Mouse (Mus musculus): ENCODE data around the gene Ehbp1. TPM values are rescaled to one million over a fixed set of nuclear protein-coding genes. Genes with fewer than 3 reads are reported as not detected.

The Ehbp1 gene
- total RNA-seq, 1 experiment from 2014 or later = 11.9 TPM

GRCm38 (mm10) chr11:22000316-22001076 lies 341.6 kb downstream of the Ehbp1 start:
- no peak for ATAC-seq (replicated peaks in 1 of 2; ENCODE audit: insufficient read depth in 1 of 2, low FRiP score in 2 of 2, low TSS enrichment in 1 of 2, low read depth in 1 of 2, poor library complexity in 2 of 2, severe bottlenecking in 2 of 2)

- no peak for ATAC-seq (replicated peaks in 1 of 2; ENCODE audit: insufficient read depth in 1 of 2, low FRiP score in 2 of 2, low TSS enrichment in 1 of 2, low read depth in 1 of 2, poor library complexity in 2 of 2, severe bottlenecking in 2 of 2)
Observed at GRCm38 (mm10) chr11:21999396-22000315, 342.4 kb downstream of the Ehbp1 start.

- ATAC-seq (replicated peaks in 1 of 2; ENCODE audit: insufficient read depth in 1 of 2, low FRiP score in 2 of 2, low TSS enrichment in 1 of 2, low read depth in 1 of 2, poor library complexity in 2 of 2, severe bottlenecking in 2 of 2) = no peak
Observed at GRCm38 (mm10) chr11:21998141-21999047, 343.7 kb downstream of the Ehbp1 start.

GRCm38 (mm10) chr11:21997561-21998140 lies 344.4 kb downstream of the Ehbp1 start:
- ATAC-seq (replicated peaks in 1 of 2; ENCODE audit: insufficient read depth in 1 of 2, low FRiP score in 2 of 2, low TSS enrichment in 1 of 2, low read depth in 1 of 2, poor library complexity in 2 of 2, severe bottlenecking in 2 of 2) = no peak

- no peak for ATAC-seq (replicated peaks in 1 of 2; ENCODE audit: insufficient read depth in 1 of 2, low FRiP score in 2 of 2, low TSS enrichment in 1 of 2, low read depth in 1 of 2, poor library complexity in 2 of 2, severe bottlenecking in 2 of 2)
Observed at GRCm38 (mm10) chr11:21996661-21997560, 345.2 kb downstream of the Ehbp1 start.

- no peak for ATAC-seq (replicated peaks in 1 of 2; ENCODE audit: insufficient read depth in 1 of 2, low FRiP score in 2 of 2, low TSS enrichment in 1 of 2, low read depth in 1 of 2, poor library complexity in 2 of 2, severe bottlenecking in 2 of 2)
Observed at GRCm38 (mm10) chr11:21996325-21996647, 345.8 kb downstream of the Ehbp1 start.

- ATAC-seq (replicated peaks in 1 of 2; ENCODE audit: insufficient read depth in 1 of 2, low FRiP score in 2 of 2, low TSS enrichment in 1 of 2, low read depth in 1 of 2, poor library complexity in 2 of 2, severe bottlenecking in 2 of 2) = no peak
Observed at GRCm38 (mm10) chr11:21995534-21996324, 346.4 kb downstream of the Ehbp1 start.

- no peak for ATAC-seq (replicated peaks in 1 of 2; ENCODE audit: insufficient read depth in 1 of 2, low FRiP score in 2 of 2, low TSS enrichment in 1 of 2, low read depth in 1 of 2, poor library complexity in 2 of 2, severe bottlenecking in 2 of 2)
Observed at GRCm38 (mm10) chr11:21994377-21995370, 347.4 kb downstream of the Ehbp1 start.

- no peak for ATAC-seq (replicated peaks in 1 of 2; ENCODE audit: insufficient read depth in 1 of 2, low FRiP score in 2 of 2, low TSS enrichment in 1 of 2, low read depth in 1 of 2, poor library complexity in 2 of 2, severe bottlenecking in 2 of 2)
Observed at GRCm38 (mm10) chr11:21993597-21994376, 348.3 kb downstream of the Ehbp1 start.

GRCm38 (mm10) chr11:21992761-21993596 lies 349.1 kb downstream of the Ehbp1 start:
- ATAC-seq (replicated peaks in 1 of 2; ENCODE audit: insufficient read depth in 1 of 2, low FRiP score in 2 of 2, low TSS enrichment in 1 of 2, low read depth in 1 of 2, poor library complexity in 2 of 2, severe bottlenecking in 2 of 2) = no peak

GRCm38 (mm10) chr11:21988398-21988946 lies 353.6 kb downstream of the Ehbp1 start:
- no peak for ATAC-seq (replicated peaks in 1 of 2; ENCODE audit: insufficient read depth in 1 of 2, low FRiP score in 2 of 2, low TSS enrichment in 1 of 2, low read depth in 1 of 2, poor library complexity in 2 of 2, severe bottlenecking in 2 of 2)

- ATAC-seq (replicated peaks in 1 of 2; ENCODE audit: insufficient read depth in 1 of 2, low FRiP score in 2 of 2, low TSS enrichment in 1 of 2, low read depth in 1 of 2, poor library complexity in 2 of 2, severe bottlenecking in 2 of 2) = peak; percentile 37 to 53; a peak in 3 of 4 replicates
Observed at GRCm38 (mm10) chr11:21985118-21985517, 357.0 kb downstream of the Ehbp1 start.

- ATAC-seq (replicated peaks in 1 of 2; ENCODE audit: insufficient read depth in 1 of 2, low FRiP score in 2 of 2, low TSS enrichment in 1 of 2, low read depth in 1 of 2, poor library complexity in 2 of 2, severe bottlenecking in 2 of 2) = peak; percentile 37 to 77; a peak in 3 of 4 replicates
Observed at GRCm38 (mm10) chr11:21974005-21974531, 368.0 kb downstream of the Ehbp1 start.
